Mouse (Mus musculus) olfactory bulb, adult 2 months (tissue): ENCODE data around the gene Ppp1r26. TPM values are rescaled to one million over a fixed set of nuclear protein-coding genes. Genes with fewer than 3 reads are reported as not detected.

Experiments
- H3K27ac ChIP-seq: fragments of 200-500 bp; 2 replicates; pipeline ENCODE4 v1.5.1; 2012; ENCODE audit warnings: low read depth, low read length; ENCODE audit not compliant: insufficient read depth
- H3K4me1 ChIP-seq: fragments of 200-500 bp; 2 replicates; pipeline ENCODE4 v1.6.1; 2012; ENCODE audit warnings: low read length; ENCODE audit not compliant: control insufficient read depth, insufficient read depth
- H3K4me3 ChIP-seq: fragments of 200-500 bp; 2 replicates; pipeline ENCODE4 v1.5.1; 2012; ENCODE audit warnings: mild to moderate bottlenecking, low read depth, low read length, moderate library complexity; ENCODE audit not compliant: insufficient read depth
- CTCF ChIP-seq: fragments of 200-500 bp; IDR thresholded peaks from 2 replicates; pipeline ENCODE4 v1.5.1; 2012; ENCODE audit warnings: low read depth, mild to moderate bottlenecking, low read length, moderate library complexity; ENCODE audit not compliant: insufficient read depth
- POLR2A ChIP-seq: fragments of 200-500 bp; IDR thresholded peaks from 2 replicates; pipeline ENCODE4 v1.6.1; 2012; ENCODE audit warnings: mild to moderate bottlenecking, low read depth, low read length, moderate library complexity; ENCODE audit not compliant: insufficient read depth
- WGBS: fragments of 180-500 bp; shearing (Covaris S2); methylation state at CpG from one replicate; pipeline ENCODE4 v1.1.7; 2018; 5-methylcytosine and 5-hydroxymethylcytosine counted together
- polyA plus RNA-seq: library from polyadenylated mRNA; stranded (reverse); fragments of >200 nt; gene quantifications from 2 replicates; pipeline ENCODE4 v1.2.4, GENCODE M21; 2012; ENCODE audit warnings: low replicate concordance; ENCODE audit not compliant: missing spikeins, insufficient read depth, insufficient read length

Gene Ppp1r26
- polyA plus RNA-seq, 1 experiment: not detected

GRCm38 (mm10) chr2:28502987-28503386, 56.4 kb downstream of the Ppp1r26 start:
- WGBS: 90% methylated on average over 10 of the region's 10 CpGs
- H3K4me3 ChIP-seq: no peak overlapping the region

DNA sequence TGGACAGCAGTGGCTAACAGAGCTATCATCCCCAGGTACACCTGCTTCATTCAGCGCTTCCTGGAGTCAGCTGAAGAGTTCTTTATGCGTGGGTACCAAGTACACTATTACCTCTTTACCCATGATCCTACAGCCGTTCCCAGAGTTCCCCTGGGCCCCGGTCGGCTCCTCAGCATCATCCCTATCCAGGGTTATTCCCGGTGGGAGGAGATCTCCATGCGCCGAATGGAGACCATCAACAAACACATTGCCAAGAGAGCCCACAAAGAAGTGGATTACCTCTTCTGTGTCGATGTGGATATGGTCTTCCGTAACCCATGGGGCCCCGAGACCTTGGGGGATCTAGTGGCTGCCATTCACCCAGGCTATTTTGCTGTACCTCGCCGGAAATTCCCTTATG, 58.1 kb downstream of the Ppp1r26 start:
- Histone ChIP-seq H3K4me3 (no peak overlapping the region), H3K4me1 (no peaks in the 10 kb centered on the region), H3K27ac (no peak overlapping the region)
- WGBS: 89% methylated on average over 13 of the region's 13 CpGs
- TF ChIP-seq POLR2A: no peak
- no peak for TF ChIP-seq CTCF

More at GRCm38 (mm10) chr2:28502987-28503386, 56.4 kb downstream of the Ppp1r26 start:
- H3K27ac ChIP-seq: no peak overlapping the region
- TF ChIP-seq CTCF (no peak), POLR2A (no peak)
- no peaks in the 10 kb centered on the region for H3K4me1 ChIP-seq

Other genes with a start within 250 kb of the Ppp1r26 start
- gene 1700007K13Rik, start 19.5 kb downstream of the Ppp1r26 start, polyA plus RNA-seq: not detected in 2 replicates
- not detected in 2 replicates for gene Mrps2, start 21.3 kb downstream of the Ppp1r26 start, polyA plus RNA-seq
- gene Gbgt1, start 50.1 kb downstream of the Ppp1r26 start, polyA plus RNA-seq: not detected in 2 replicates
- gene Gm10134, start 59.3 kb downstream of the Ppp1r26 start, polyA plus RNA-seq: not detected in 2 replicates
- not detected in 2 replicates for gene Ralgds, start 66.3 kb downstream of the Ppp1r26 start, polyA plus RNA-seq
- not detected in 2 replicates for gene Cel, start 116.6 kb downstream of the Ppp1r26 start, polyA plus RNA-seq
- gene Gtf3c5, start 137.0 kb downstream of the Ppp1r26 start, polyA plus RNA-seq: not detected in 2 replicates
- gene Gfi1b, start 175.2 kb downstream of the Ppp1r26 start, polyA plus RNA-seq: not detected in 2 replicates
- gene Tsc1, start 194.4 kb downstream of the Ppp1r26 start, polyA plus RNA-seq: not detected in 2 replicates